Mouse (Mus musculus) liver, postnatal 0 days (tissue): ENCODE measurements around the gene Cmc2. TPM values are rescaled to one million over a fixed set of nuclear protein-coding genes. Genes with fewer than 3 reads are reported as not detected.

Experiments
- ATAC-seq: fragments of 200-750 bp; cut with Nextera tagmentation; 2 replicates; pipeline ENCODE4 v1.8.0; 2017; ENCODE audit warnings: mild to moderate bottlenecking, moderate library complexity
- DNase-seq: peaks from one replicate; pipeline ENCODE4 v3.0.0-alpha.2; 2016
- H3K27ac ChIP-seq: fragments of 300-500 bp; sonication (generic); 2 replicates; pipeline ENCODE4 v1.5.1; 2014; ENCODE audit warnings: antibody characterized with exemption, moderate library complexity, mild to moderate bottlenecking, low read depth
- H3K27me3 ChIP-seq: fragments of 300-500 bp; sonication (generic); 2 replicates; pipeline ENCODE4 v1.6.1; 2014; ENCODE audit warnings: low read length, control low read depth, mixed read lengths; ENCODE audit not compliant: insufficient read depth
- H3K36me3 ChIP-seq: fragments of 300-500 bp; sonication (generic); replicated peaks from 2 replicates; pipeline ENCODE4 v1.6.1; 2014; ENCODE audit warnings: mild to moderate bottlenecking, control low read depth, low read length, moderate library complexity, mixed read lengths; ENCODE audit not compliant: insufficient read depth
- H3K4me1 ChIP-seq: fragments of 300-500 bp; sonication (generic); 2 replicates; pipeline ENCODE4 v1.6.1; 2014; ENCODE audit warnings: antibody characterized with exemption, mild to moderate bottlenecking, control low read depth; ENCODE audit not compliant: insufficient read depth
- H3K4me2 ChIP-seq: fragments of 300-500 bp; sonication (generic); 2 replicates; pipeline ENCODE4 v1.6.1; 2014; ENCODE audit warnings: low read depth, mild to moderate bottlenecking, low read length, moderate library complexity, mixed read lengths
- H3K4me3 ChIP-seq: fragments of 300-500 bp; sonication (generic); 2 replicates; pipeline ENCODE4 v1.5.1; 2014; ENCODE audit warnings: low read depth, low read length
- H3K9ac ChIP-seq: fragments of 300-500 bp; sonication (generic); replicated peaks from 2 replicates; pipeline ENCODE4 v1.6.1; 2014; ENCODE audit warnings: mild to moderate bottlenecking, moderate library complexity
- H3K9me3 ChIP-seq: fragments of 300-500 bp; sonication (generic); 2 replicates; pipeline ENCODE4 v1.6.1; 2016; ENCODE audit warnings: mild to moderate bottlenecking, control low read depth, low read length, mixed read lengths
- CTCF ChIP-seq: sonication (generic); IDR thresholded peaks from 2 replicates; pipeline ENCODE4 v1.5.1; 2016; ENCODE audit warnings: antibody characterized with exemption, low read depth
- EP300 ChIP-seq: IDR thresholded peaks from 2 replicates; pipeline ENCODE4 v1.6.1; 2016; ENCODE audit warnings: antibody characterized with exemption, low read depth, mild to moderate bottlenecking
- WGBS: fragments of 180-500 bp; shearing (Covaris S2); extraction: QIAGEN DNeasy Blood & Tissue Kit; methylation state at CpG from one replicate; pipeline ENCODE4 v1.1.7; 2014; ENCODE audit not compliant: insufficient replicate concordance; 5-methylcytosine and 5-hydroxymethylcytosine counted together
- polyA plus RNA-seq: library from polyadenylated mRNA; unstranded; fragments of >200 nt; fragmentation: Nextera tagmentation; extraction: Ambion mirVana; gene quantifications from 2 replicates; pipeline ENCODE4 v1.2.1, GENCODE M21; 2015

The Cmc2 gene
- polyA plus RNA-seq, 1 experiment from 2014 or later: 47.3 TPM

GRCm38 (mm10) chr8:116848042-116848441 lies 73.2 kb downstream of the Cmc2 start:
- Histone ChIP-seq H3K36me3 (no peaks in the 10 kb centered on the region), H3K4me3 (no peak overlapping the region), H3K9ac (no peak overlapping the region), H3K9me3 (0 out of 2 replicates have a peak, but pooled peaks cover 2% of the 10 kb centered on the region), H3K4me1 (no peaks in the 10 kb centered on the region), H3K27me3 (no peaks in the 10 kb centered on the region), H3K4me2 (no peak overlapping the region), H3K27ac (no peak overlapping the region)
- 65% methylated on average over 3 of the region's 3 CpGs for WGBS
- no peak for TF ChIP-seq CTCF
- TF ChIP-seq EP300: no peak
- ATAC-seq: no peak
- no peak for DNase-seq

DNA sequence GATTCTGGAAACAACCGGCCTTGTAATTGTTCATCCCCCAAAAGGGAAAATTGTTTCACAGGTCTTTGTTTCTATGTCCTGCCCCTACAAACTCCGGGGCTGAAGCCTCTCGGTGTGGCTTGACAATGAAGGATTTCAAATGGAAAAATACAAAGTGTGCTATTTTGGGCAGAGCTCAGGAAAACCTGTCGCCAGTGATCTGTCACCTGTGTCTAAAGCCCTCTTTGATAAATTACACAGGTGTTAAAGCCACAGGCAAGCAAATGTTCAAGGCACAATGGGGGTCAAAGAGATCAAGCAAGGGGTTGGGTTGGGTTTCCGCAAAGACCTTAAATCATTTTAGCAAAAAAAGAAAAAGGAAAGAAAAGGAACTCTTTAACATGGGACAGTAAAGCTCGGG lies 78.6 kb downstream of the Cmc2 start:
- no peak for ATAC-seq
- no peak overlapping the region for H3K9ac ChIP-seq
- no peak overlapping the region for H3K4me3 ChIP-seq
- H3K9me3 ChIP-seq: no peaks in the 10 kb centered on the region
- H3K4me1 ChIP-seq: no peaks in the 10 kb centered on the region
- TF ChIP-seq CTCF (no peak), EP300 (no peak)
- H3K36me3 ChIP-seq: no peaks in the 10 kb centered on the region
- H3K4me2 ChIP-seq: no peak overlapping the region
- DNase-seq: no peak
- no peaks in the 10 kb centered on the region for H3K27me3 ChIP-seq
- no peak overlapping the region for H3K27ac ChIP-seq
- 68% methylated on average over 6 of the region's 6 CpGs for WGBS

Other genes with a start within 250 kb of the Cmc2 start
- 1.8 and 2.3 TPM in 2 replicates for gene Cdyl2, start 188.5 kb downstream of the Cmc2 start, polyA plus RNA-seq
- 10.6 and 11.8 TPM in 2 replicates for gene Cenpn, start 275 bp upstream of the Cmc2 start, polyA plus RNA-seq
- 2.9 and 3.1 TPM in 2 replicates for gene Atmin, start 21.9 kb upstream of the Cmc2 start, polyA plus RNA-seq
- 0.33 TPM in 2 replicates for gene 1700030J22Rik, start 57.5 kb upstream of the Cmc2 start, polyA plus RNA-seq
- 144 and 149 TPM in 2 replicates for gene Gcsh, start 72.1 kb upstream of the Cmc2 start, polyA plus RNA-seq
- 0.06 TPM in 1 of 2 replicates, not detected in the other for gene Pkd1l2, start 161.0 kb upstream of the Cmc2 start, polyA plus RNA-seq
- 6.6 and 8.1 TPM in 2 replicates for gene Bco1, start 174.4 kb upstream of the Cmc2 start, polyA plus RNA-seq
- gene Gan, start 236.7 kb upstream of the Cmc2 start, polyA plus RNA-seq: 0.60 and 0.62 TPM in 2 replicates